Mouse (Mus musculus) forebrain, embryonic 10.5 days (tissue): Measurements from ENCODE around the gene Nr1i2. TPM values are rescaled to one million over a fixed set of nuclear protein-coding genes. Genes with fewer than 3 reads are reported as not detected.
A peak's percentile ranks its signal among the peaks of the same experiment; 100 is the strongest.

Experiments
- DNase-seq: peaks from one replicate; pipeline ENCODE4 v3.0.0-alpha.2; 2017; ENCODE audit warnings: low spot score; ENCODE audit errors: extremely low spot score
- H3K27ac ChIP-seq: fragments of 300-500 bp; sonication (generic); 2 replicates; pipeline ENCODE4 v1.5.1; 2016; ENCODE audit warnings: mild to moderate bottlenecking
- H3K27me3 ChIP-seq: fragments of 300-500 bp; sonication (generic); 2 replicates; pipeline ENCODE4 v1.6.1; 2016; ENCODE audit warnings: mild to moderate bottlenecking; ENCODE audit not compliant: poor library complexity, severe bottlenecking
- H3K36me3 ChIP-seq: fragments of 300-500 bp; sonication (generic); replicated peaks from 2 replicates; pipeline ENCODE4 v1.6.1; 2016; ENCODE audit warnings: mild to moderate bottlenecking, moderate library complexity
- H3K4me1 ChIP-seq: fragments of 300-500 bp; sonication (generic); 2 replicates; pipeline ENCODE4 v1.6.1; 2016
- H3K4me3 ChIP-seq: fragments of 300-500 bp; sonication (generic); 2 replicates; pipeline ENCODE4 v1.5.1; 2016; ENCODE audit warnings: mild to moderate bottlenecking, moderate library complexity
- H3K9me3 ChIP-seq: fragments of 300-500 bp; sonication (generic); 2 replicates; pipeline ENCODE4 v1.6.1; 2016; ENCODE audit warnings: mild to moderate bottlenecking, moderate library complexity
- WGBS: fragments of 180-500 bp; shearing (Covaris S2); methylation state at CpG from one replicate; pipeline ENCODE4 v1.1.7; 2016; 5-methylcytosine and 5-hydroxymethylcytosine counted together
- polyA plus RNA-seq: library from polyadenylated mRNA; unstranded; fragments of >200 nt; fragmentation: Nextera tagmentation; extraction: Ambion mirVana; gene quantifications from 2 replicates; pipeline ENCODE4 v1.2.1, GENCODE M21; 2016

Nr1i2 gene
- polyA plus RNA-seq, 1 experiment from 2014 or later = not detected

DNA sequence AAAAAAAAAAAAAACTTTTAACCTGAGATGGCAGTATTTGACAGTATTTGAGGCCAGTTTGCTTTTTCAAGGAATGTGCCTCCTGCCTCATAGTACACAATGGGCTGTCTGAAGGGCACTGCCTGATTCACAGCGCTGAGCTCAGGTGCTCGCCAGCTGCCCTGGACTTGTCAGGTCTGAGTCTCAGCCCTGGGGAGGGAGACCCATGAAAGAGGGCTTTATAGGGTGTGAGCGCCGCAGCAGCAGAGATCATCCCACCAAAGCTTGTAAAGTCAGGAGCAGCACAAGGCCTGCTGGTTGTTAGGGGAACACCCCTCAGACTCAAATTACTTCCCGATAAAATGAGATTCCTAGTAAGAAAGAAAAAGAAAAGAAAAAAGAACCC, 12.6 kb upstream of the Nr1i2 start:
- 37% methylated on average over 5 of the region's 5 CpGs for WGBS
- DNase-seq = no peak
- Histone ChIP-seq H3K4me3 (no peak overlapping the region), H3K27ac (no peak overlapping the region), H3K27me3 (peaks cover 5% of the 10 kb centered on the region; the same call in 1 of the 2 replicates), H3K9me3 (no peaks in the 10 kb centered on the region), H3K36me3 (no peaks in the 10 kb centered on the region), H3K4me1 (peaks cover 18% of the 10 kb centered on the region)

DNA sequence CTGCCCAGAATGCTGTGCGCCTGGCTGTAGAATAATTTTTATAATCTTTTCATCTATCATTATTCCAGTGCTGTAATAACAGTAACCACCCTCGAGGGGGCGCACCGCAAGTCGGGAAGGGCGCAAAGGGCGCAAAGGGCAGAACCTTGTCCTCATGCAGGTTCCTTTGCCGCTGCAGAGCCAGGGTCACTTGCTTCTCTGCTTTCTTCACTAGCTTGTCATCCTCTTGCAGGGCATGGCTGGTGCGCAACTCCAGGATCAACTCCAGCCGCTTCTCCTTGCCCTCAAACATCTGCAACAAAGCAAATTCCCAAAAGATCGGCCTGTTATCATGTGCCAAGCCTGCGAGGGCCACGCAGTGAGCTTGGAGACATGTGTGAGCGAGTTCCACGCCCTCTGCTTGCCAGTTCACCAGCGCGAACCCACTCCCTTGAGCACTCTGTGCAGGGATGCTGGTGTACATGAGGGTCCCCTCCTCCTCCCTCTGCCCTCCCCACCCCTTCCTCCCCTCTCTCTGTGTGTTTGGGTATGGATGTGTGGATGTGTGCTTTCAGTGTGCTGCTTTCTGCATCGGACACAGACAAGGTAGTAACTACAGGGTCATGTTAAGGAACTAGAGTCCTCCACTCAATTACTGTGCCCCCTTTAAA, 12.1 kb upstream of the Nr1i2 start:
- 46% methylated on average over 18 of the region's 18 CpGs for WGBS
- DNase-seq = peak; percentile 40
- H3K27ac ChIP-seq = peak overlapping the region; percentile 42; the same call in 1 of the 2 replicates

DNA sequence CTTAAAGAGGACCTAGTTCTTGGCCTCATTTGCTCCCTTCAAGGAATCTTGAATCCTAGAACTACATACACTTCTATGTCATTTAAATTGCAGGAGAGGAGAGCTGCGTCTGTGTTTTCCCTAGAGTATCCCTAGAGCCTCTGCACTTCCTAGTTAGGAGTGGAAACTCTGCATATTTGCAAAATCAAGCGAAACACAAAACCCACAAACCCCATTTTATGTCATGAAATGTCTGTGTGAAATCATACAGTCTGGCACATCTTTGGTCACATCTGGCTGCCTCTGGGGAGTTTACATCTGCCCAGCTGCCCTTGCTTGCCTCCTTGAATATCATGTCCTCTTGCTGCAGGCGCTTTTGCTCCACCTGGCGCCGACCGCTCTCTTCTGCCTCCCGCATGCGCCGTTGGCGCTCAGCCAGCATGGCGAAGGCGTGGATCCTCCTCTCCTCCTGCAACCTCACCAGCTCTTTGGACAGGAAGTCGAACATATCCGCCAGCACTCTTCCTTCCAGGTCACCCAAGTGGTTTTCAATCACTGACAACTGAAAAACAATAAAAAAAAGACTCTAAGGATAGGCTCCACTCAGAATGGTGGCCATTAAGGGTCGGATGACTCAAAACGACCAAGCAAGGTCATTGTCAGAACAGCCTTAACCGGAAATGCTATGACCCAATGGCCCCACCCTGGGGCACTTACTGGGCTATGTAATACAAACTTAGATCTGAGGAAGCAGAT, 10.0 kb upstream of the Nr1i2 start:
- no peak overlapping the region for H3K27ac ChIP-seq
- H3K36me3 ChIP-seq = no peaks in the 10 kb centered on the region
- H3K9me3 ChIP-seq = no peaks in the 10 kb centered on the region
- 81% methylated on average over 17 of the region's 17 CpGs for WGBS
- DNase-seq = no peak
- H3K4me1 ChIP-seq = peaks cover 22% of the 10 kb centered on the region
- peaks cover 5% of the 10 kb centered on the region; the same call in 1 of the 2 replicates for H3K27me3 ChIP-seq
- no peak overlapping the region for H3K4me3 ChIP-seq

More for the DNA sequence above, 12.1 kb upstream of the Nr1i2 start:
- Histone ChIP-seq H3K4me3 (no peak overlapping the region), H3K9me3 (no peaks in the 10 kb centered on the region), H3K27me3 (peaks cover 5% of the 10 kb centered on the region; the same call in 1 of the 2 replicates), H3K4me1 (peaks cover 20% of the 10 kb centered on the region), H3K36me3 (no peaks in the 10 kb centered on the region)

DNA sequence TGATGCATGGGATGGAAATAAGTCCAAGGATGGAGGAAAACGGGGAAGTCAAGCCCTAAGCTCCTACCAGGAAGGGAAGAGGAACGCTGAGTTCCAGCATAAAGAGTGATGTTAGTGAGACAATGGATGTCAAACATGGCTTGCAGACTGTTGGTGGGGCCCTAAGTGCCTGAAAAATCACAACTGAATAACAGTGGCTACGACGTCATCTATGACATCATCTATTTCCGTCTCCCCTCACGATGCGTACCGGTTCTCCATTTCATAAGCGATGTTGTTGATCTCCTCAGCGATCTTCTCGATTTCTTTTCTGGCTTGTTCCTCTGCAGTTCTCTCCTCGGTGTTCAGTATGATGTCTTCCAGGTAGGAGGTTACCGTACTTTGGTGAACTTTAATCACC, 7.7 kb upstream of the Nr1i2 start:
- Histone ChIP-seq H3K4me3 (no peak overlapping the region), H3K27ac (no peak overlapping the region), H3K27me3 (no peaks in the 10 kb centered on the region), H3K36me3 (no peaks in the 10 kb centered on the region), H3K4me1 (peaks cover 13% of the 10 kb centered on the region), H3K9me3 (no peaks in the 10 kb centered on the region)
- no peak for DNase-seq
- 92% methylated on average over 13 of the region's 13 CpGs for WGBS

DNA sequence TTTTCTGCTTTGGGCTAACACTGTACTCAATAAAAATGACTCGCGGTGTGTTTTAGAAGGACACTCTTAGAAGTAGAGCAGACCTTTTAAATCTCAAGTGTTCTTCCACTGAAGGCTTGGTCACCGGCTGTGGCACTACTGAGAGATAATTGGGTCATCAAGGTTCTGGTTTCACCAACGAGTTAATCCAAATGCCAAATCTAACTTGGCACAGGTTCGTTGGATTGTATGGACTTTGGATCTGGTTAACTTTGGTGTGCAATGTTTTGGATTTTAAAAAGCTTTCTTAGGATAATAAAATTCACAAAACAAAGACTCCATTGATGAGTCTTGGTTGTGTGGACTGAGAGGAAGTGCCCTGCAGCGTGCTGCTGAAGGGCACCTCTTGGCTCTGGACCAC, 3.8 kb upstream of the Nr1i2 start:
- H3K4me1 ChIP-seq = 0 out of 2 replicates have a peak, but pooled peaks cover 4% of the 10 kb centered on the region
- no peak for DNase-seq
- H3K4me3 ChIP-seq = no peak overlapping the region
- WGBS = 92% methylated on average over 6 of the region's 6 CpGs
- H3K9me3 ChIP-seq = no peaks in the 10 kb centered on the region
- no peaks in the 10 kb centered on the region for H3K36me3 ChIP-seq
- H3K27ac ChIP-seq = no peak overlapping the region
- no peaks in the 10 kb centered on the region for H3K27me3 ChIP-seq

DNA sequence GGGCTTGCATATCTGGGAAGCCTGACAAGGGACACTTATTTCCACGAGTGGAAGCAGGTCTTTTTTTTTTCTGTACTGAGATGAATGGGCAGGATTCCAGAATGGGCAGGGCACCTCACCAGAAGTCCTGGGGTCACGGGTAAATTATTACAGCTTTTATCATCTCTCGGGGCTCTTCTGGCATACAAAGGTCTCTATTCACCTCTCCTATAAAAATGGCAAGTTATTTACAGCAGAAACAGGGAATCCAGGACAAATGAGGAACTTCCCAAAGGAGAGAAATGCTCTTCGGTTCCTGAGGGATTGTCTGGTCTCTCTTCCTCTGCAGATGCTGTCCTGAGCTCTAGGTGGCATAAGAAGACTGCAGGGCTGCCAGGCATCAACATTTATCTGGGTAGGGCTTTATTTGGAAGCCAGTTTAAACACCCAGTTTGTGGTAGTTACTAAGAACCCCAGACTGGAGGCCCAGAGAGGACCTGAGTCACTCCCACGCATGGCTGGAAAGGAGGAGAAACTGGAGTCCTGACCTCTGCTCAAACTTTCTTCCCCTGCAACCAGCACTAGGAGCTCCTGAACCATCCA, 816 bp upstream of the Nr1i2 start:
- no peak for DNase-seq
- Histone ChIP-seq H3K4me3 (no peak overlapping the region), H3K36me3 (no peaks in the 10 kb centered on the region), H3K9me3 (no peaks in the 10 kb centered on the region), H3K4me1 (no peaks in the 10 kb centered on the region), H3K27me3 (no peaks in the 10 kb centered on the region), H3K27ac (no peak overlapping the region)
- WGBS = 65% methylated on average over 5 of the region's 5 CpGs

DNA sequence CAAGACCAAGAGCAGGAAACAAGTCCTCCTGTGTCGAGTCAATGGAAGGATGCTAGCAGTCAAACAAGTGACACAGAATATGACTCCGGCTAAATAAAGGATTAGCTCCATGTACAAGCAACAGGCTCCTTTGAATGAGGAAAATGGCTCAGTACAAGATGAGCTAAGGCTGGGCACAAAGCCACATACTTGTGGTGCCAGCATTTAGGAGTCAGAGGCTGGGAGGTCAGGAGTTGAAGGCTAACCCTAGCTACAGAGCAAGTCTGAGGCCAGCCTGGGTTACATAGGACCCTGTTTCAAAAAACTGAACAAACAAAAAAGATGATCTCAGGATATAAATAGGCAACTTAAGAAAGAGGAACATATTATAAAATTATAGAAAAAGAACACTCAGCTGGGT, 4.5 kb downstream of the Nr1i2 start:
- Histone ChIP-seq H3K27ac (no peak overlapping the region), H3K4me3 (no peak overlapping the region), H3K36me3 (no peaks in the 10 kb centered on the region), H3K4me1 (peaks cover 16% of the 10 kb centered on the region), H3K27me3 (no peaks in the 10 kb centered on the region), H3K9me3 (no peaks in the 10 kb centered on the region)
- no peak for DNase-seq
- WGBS = 85% methylated on average over 2 of the region's 2 CpGs

DNA sequence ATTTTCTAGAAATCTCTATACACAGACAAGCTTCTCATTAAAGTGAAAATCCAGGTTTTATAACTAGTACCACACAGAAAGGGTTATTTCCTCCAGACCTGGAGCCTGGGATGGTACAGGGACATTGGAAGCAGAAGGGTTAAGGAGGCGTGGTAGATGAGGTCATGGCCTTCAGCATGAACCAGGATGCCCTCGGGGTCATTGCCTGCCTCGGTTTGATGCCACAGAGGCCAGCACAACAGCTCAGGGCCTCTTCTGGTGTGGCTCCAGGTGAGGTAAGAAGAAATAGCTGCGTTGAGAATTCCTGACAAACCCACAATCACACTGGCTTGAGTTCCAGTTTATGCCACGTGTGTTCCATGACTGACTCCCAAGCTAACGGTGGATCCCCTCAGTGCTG, 5.8 kb downstream of the Nr1i2 start:
- Histone ChIP-seq H3K27ac (peak overlapping the region; percentile 15; the same call in 1 of the 2 replicates), H3K4me3 (no peak overlapping the region), H3K36me3 (no peaks in the 10 kb centered on the region), H3K27me3 (no peaks in the 10 kb centered on the region), H3K9me3 (no peaks in the 10 kb centered on the region), H3K4me1 (peaks cover 16% of the 10 kb centered on the region)
- WGBS = 40% methylated on average over 6 of the region's 6 CpGs
- DNase-seq = no peak

DNA sequence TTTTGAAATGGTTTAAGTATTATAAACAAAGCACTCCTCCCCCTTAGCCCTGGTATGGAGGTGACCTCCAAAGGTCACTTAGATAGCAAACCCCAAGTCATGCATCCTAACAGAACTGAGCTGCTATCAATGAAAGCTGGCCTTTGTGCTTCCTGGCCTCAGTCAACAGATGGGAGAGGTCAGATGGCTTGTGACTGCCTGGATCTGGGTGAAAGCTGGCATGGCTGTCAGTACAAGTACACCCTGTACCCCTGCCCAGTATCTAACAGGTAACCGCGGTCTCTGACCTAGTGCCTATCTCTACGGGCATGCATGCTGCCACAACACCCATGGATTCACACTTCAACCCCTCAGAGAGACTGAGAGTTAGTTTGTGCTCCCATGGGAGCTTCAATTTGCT, 6.9 kb downstream of the Nr1i2 start:
- H3K4me3 ChIP-seq = no peak overlapping the region
- H3K9me3 ChIP-seq = no peaks in the 10 kb centered on the region
- no peak overlapping the region for H3K27ac ChIP-seq
- 87% methylated on average over 3 of the region's 3 CpGs for WGBS
- H3K36me3 ChIP-seq = no peaks in the 10 kb centered on the region
- no peaks in the 10 kb centered on the region for H3K27me3 ChIP-seq
- H3K4me1 ChIP-seq = peaks cover 16% of the 10 kb centered on the region
- DNase-seq = no peak

DNA sequence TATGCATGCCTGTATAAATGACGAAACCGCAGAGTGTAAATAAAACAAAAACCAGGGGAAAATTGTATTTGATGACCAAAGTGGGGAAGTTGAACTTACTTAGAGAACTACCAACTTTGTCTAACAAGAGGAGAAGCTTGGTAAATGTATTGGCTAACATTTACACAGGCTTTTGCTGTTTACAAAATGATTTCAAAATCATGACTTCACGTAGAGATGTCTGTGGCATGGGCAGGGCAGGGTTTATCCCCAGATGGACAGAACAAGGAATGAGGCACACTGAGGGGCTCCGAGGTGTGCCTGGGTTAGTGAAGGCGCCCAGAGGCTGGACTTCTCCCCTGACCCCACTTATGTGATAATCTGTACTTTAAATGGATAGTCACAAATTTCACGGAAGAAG, 7.3 kb downstream of the Nr1i2 start:
- peaks cover 16% of the 10 kb centered on the region for H3K4me1 ChIP-seq
- no peak overlapping the region for H3K27ac ChIP-seq
- no peaks in the 10 kb centered on the region for H3K27me3 ChIP-seq
- WGBS = 78% methylated on average over 6 of the region's 6 CpGs
- DNase-seq = no peak
- H3K9me3 ChIP-seq = no peaks in the 10 kb centered on the region
- H3K36me3 ChIP-seq = no peaks in the 10 kb centered on the region
- no peak overlapping the region for H3K4me3 ChIP-seq

DNA sequence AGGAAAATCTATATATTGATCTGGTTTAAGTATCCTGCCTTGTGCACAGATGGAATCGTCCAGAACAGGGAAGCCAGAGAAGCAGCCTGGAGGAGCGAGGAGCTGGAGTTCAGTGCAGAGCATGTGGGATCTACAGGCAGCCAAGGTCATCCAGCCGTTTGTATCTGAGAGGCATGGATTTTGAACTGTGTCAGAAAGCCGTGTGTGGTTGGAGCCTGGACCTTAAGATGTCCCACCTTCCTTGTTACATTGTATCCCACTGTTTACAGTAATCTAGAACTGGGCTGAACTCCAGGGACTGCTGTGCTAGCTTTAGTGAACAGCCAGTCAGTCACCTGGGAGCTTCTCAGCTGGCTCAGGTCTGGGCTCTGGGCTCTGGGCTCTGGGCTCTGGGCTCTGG, 8.1 kb downstream of the Nr1i2 start:
- H3K36me3 ChIP-seq = no peaks in the 10 kb centered on the region
- no peak for DNase-seq
- no peaks in the 10 kb centered on the region for H3K27me3 ChIP-seq
- no peaks in the 10 kb centered on the region for H3K9me3 ChIP-seq
- no peak overlapping the region for H3K4me3 ChIP-seq
- peaks cover 16% of the 10 kb centered on the region for H3K4me1 ChIP-seq
- no peak overlapping the region for H3K27ac ChIP-seq
- WGBS = 86% methylated on average over 4 of the region's 4 CpGs

DNA sequence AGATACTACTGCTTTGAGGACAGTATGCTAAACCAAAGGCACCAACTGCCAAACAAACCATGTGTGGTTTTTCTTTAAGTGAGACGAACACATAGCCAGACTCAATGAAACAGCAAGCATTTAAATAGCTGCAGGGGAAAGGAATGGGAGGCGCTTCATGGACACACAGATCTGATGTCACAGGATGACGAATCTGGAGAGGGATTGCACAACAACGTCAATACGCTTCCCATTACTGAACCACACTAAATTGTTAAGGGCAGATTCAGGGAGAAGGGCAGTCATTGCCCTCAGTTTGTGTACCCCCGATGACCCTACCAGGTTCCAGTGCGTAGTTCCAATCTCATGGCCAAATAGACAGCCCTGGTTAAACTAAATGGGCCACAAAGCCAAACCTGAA, 8.8 kb downstream of the Nr1i2 start:
- 85% methylated on average over 7 of the region's 7 CpGs for WGBS
- H3K4me3 ChIP-seq = no peak overlapping the region
- DNase-seq = no peak
- H3K27me3 ChIP-seq = no peaks in the 10 kb centered on the region
- no peaks in the 10 kb centered on the region for H3K36me3 ChIP-seq
- peaks cover 16% of the 10 kb centered on the region for H3K4me1 ChIP-seq
- no peak overlapping the region for H3K27ac ChIP-seq
- no peaks in the 10 kb centered on the region for H3K9me3 ChIP-seq

DNA sequence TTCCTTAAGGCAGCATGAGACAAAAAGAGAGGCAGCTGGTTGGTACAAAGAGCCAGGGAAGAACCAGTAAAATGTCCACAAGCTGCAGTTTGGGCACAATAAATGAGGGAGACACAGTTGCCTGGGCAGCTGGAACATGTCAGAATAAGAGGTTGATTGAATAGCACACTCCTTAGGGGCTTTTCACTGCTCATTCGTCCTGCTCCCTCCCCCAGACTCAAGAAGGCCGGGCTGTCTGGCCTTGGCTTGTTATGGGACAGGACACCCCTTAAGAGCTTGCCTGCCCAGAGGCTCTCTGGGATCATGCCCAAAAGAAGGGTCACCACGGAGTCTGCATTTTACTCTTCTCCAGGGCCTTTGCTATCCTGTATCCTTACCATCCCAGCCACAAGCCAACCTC, 11.3 kb downstream of the Nr1i2 start:
- Histone ChIP-seq H3K9me3 (no peaks in the 10 kb centered on the region), H3K27ac (0 out of 2 replicates have a peak overlapping the region, but pooled peaks have one; percentile 8), H3K4me3 (no peak overlapping the region), H3K4me1 (peaks cover 5% of the 10 kb centered on the region), H3K27me3 (no peaks in the 10 kb centered on the region), H3K36me3 (no peaks in the 10 kb centered on the region)
- DNase-seq = no peak
- WGBS = 49% methylated on average over 3 of the region's 3 CpGs
